Mouse (Mus musculus): ENCODE results near the gene Slc51a. TPM values are rescaled to one million over a fixed set of nuclear protein-coding genes. Genes with fewer than 3 reads are reported as not detected.

The Slc51a gene
- polyA plus RNA-seq, 1 experiment from 2014 or later = 157 TPM

GRCm38 (mm10) chr16:32510399-32511337 is 23.0 kb upstream of the Slc51a start:
- H3K4me3 ChIP-seq (ENCODE audit: low read length) = no peak overlapping the region
- peaks cover 34% of the 10 kb centered on the region for H3K4me1 ChIP-seq (ENCODE audit: control insufficient read depth, insufficient read depth, low read length)
- H3K27ac ChIP-seq (ENCODE audit: low read length) = peak overlapping the region; percentile 40
- peak overlapping the region; percentile 35; the same call in 1 of the 2 replicates for H3K9ac ChIP-seq (ENCODE audit: low read depth, low read length)
- ATAC-seq = no peak
- H3K27me3 ChIP-seq (replicated peaks; ENCODE audit: control insufficient read depth, insufficient read depth, low read length) = no peaks in the 10 kb centered on the region
- WGBS = 62% methylated on average over 18 of the region's 18 CpGs
- H3K9me3 ChIP-seq (ENCODE audit: control insufficient read depth, low read length) = no peaks in the 10 kb centered on the region
- H3K4me2 ChIP-seq (ENCODE audit: low read depth, low read length) = no peak overlapping the region
- no peaks in the 10 kb centered on the region for H3K36me3 ChIP-seq (ENCODE audit: control insufficient read depth, insufficient read depth, low read length)

GRCm38 (mm10) chr16:32509066-32509942 is 21.6 kb upstream of the Slc51a start:
- Histone ChIP-seq H3K36me3 (ENCODE audit: control insufficient read depth, insufficient read depth, low read length) (no peaks in the 10 kb centered on the region), H3K4me1 (ENCODE audit: control insufficient read depth, insufficient read depth, low read length) (peaks cover 33% of the 10 kb centered on the region), H3K9me3 (ENCODE audit: control insufficient read depth, low read length) (no peaks in the 10 kb centered on the region), H3K4me3 (ENCODE audit: low read length) (no peak overlapping the region), H3K4me2 (ENCODE audit: low read depth, low read length) (peak overlapping the region; percentile 17), H3K27me3 (replicated peaks; ENCODE audit: control insufficient read depth, insufficient read depth, low read length) (no peaks in the 10 kb centered on the region), H3K9ac (ENCODE audit: low read depth, low read length) (peak overlapping the region; percentile 30; the same call in 1 of the 2 replicates), H3K27ac (ENCODE audit: low read length) (peak overlapping the region; percentile 90)
- 39% methylated on average over 9 of the region's 9 CpGs for WGBS
- peak; percentile 95 for ATAC-seq

- Histone ChIP-seq H3K9me3 (ENCODE audit: control insufficient read depth, low read length) (no peaks in the 10 kb centered on the region), H3K4me2 (ENCODE audit: low read depth, low read length) (peak overlapping the region; percentile 28), H3K9ac (ENCODE audit: low read depth, low read length) (peak overlapping the region; percentile 30; the same call in 1 of the 2 replicates), H3K36me3 (ENCODE audit: control insufficient read depth, insufficient read depth, low read length) (no peaks in the 10 kb centered on the region), H3K27ac (ENCODE audit: low read length) (peak overlapping the region; percentile 90), H3K27me3 (replicated peaks; ENCODE audit: control insufficient read depth, insufficient read depth, low read length) (no peaks in the 10 kb centered on the region), H3K4me3 (ENCODE audit: low read length) (no peak overlapping the region), H3K4me1 (ENCODE audit: control insufficient read depth, insufficient read depth, low read length) (peaks cover 37% of the 10 kb centered on the region)
- peak; percentile 27 for ATAC-seq
- WGBS = 36% methylated on average over 3 of the region's 3 CpGs
Observed at GRCm38 (mm10) chr16:32508506-32509065, 20.9 kb upstream of the Slc51a start.

GRCm38 (mm10) chr16:32508035-32508434 is 20.4 kb upstream of the Slc51a start:
- 76% methylated on average over 5 of the region's 5 CpGs for WGBS
- Histone ChIP-seq H3K9ac (ENCODE audit: low read depth, low read length) (no peak overlapping the region), H3K4me3 (ENCODE audit: low read length) (no peak overlapping the region), H3K36me3 (ENCODE audit: control insufficient read depth, insufficient read depth, low read length) (no peaks in the 10 kb centered on the region), H3K9me3 (ENCODE audit: control insufficient read depth, low read length) (no peaks in the 10 kb centered on the region), H3K4me1 (ENCODE audit: control insufficient read depth, insufficient read depth, low read length) (peaks cover 39% of the 10 kb centered on the region), H3K4me2 (ENCODE audit: low read depth, low read length) (no peak overlapping the region; the same call in 1 of the 2 replicates), H3K27ac (ENCODE audit: low read length) (peak overlapping the region; percentile 90; the same call in 1 of the 2 replicates), H3K27me3 (replicated peaks; ENCODE audit: control insufficient read depth, insufficient read depth, low read length) (no peaks in the 10 kb centered on the region)
- no peak for ATAC-seq

GRCm38 (mm10) chr16:32507407-32507806 is 19.7 kb upstream of the Slc51a start:
- no peak overlapping the region for H3K9ac ChIP-seq (ENCODE audit: low read depth, low read length)
- ATAC-seq = no peak
- peaks cover 39% of the 10 kb centered on the region for H3K4me1 ChIP-seq (ENCODE audit: control insufficient read depth, insufficient read depth, low read length)
- 22% methylated on average over 9 of the region's 9 CpGs for WGBS
- no peak overlapping the region for H3K4me3 ChIP-seq (ENCODE audit: low read length)
- H3K9me3 ChIP-seq (ENCODE audit: control insufficient read depth, low read length) = no peaks in the 10 kb centered on the region
- H3K27ac ChIP-seq (ENCODE audit: low read length) = no peak overlapping the region
- H3K4me2 ChIP-seq (ENCODE audit: low read depth, low read length) = no peak overlapping the region
- no peaks in the 10 kb centered on the region for H3K36me3 ChIP-seq (ENCODE audit: control insufficient read depth, insufficient read depth, low read length)
- no peaks in the 10 kb centered on the region for H3K27me3 ChIP-seq (replicated peaks; ENCODE audit: control insufficient read depth, insufficient read depth, low read length)

GRCm38 (mm10) chr16:32506868-32507267 is 19.2 kb upstream of the Slc51a start:
- 71% methylated on average over 7 of the region's 7 CpGs for WGBS

GRCm38 (mm10) chr16:32506298-32506697 is 18.6 kb upstream of the Slc51a start:
- Histone ChIP-seq H3K9ac (ENCODE audit: low read depth, low read length) (no peak overlapping the region), H3K9me3 (ENCODE audit: control insufficient read depth, low read length) (no peaks in the 10 kb centered on the region), H3K27ac (ENCODE audit: low read length) (no peak overlapping the region), H3K4me1 (ENCODE audit: control insufficient read depth, insufficient read depth, low read length) (peaks cover 38% of the 10 kb centered on the region), H3K36me3 (ENCODE audit: control insufficient read depth, insufficient read depth, low read length) (no peaks in the 10 kb centered on the region), H3K4me2 (ENCODE audit: low read depth, low read length) (no peak overlapping the region), H3K4me3 (ENCODE audit: low read length) (no peak overlapping the region), H3K27me3 (replicated peaks; ENCODE audit: control insufficient read depth, insufficient read depth, low read length) (no peaks in the 10 kb centered on the region)
- WGBS = 72% methylated on average over 8 of the region's 8 CpGs
- no peak for ATAC-seq

More at GRCm38 (mm10) chr16:32506868-32507267, 19.2 kb upstream of the Slc51a start:
- Histone ChIP-seq H3K36me3 (ENCODE audit: control insufficient read depth, insufficient read depth, low read length) (no peaks in the 10 kb centered on the region), H3K27me3 (replicated peaks; ENCODE audit: control insufficient read depth, insufficient read depth, low read length) (no peaks in the 10 kb centered on the region), H3K9me3 (ENCODE audit: control insufficient read depth, low read length) (no peaks in the 10 kb centered on the region), H3K4me2 (ENCODE audit: low read depth, low read length) (no peak overlapping the region), H3K4me1 (ENCODE audit: control insufficient read depth, insufficient read depth, low read length) (peaks cover 39% of the 10 kb centered on the region), H3K27ac (ENCODE audit: low read length) (no peak overlapping the region), H3K9ac (ENCODE audit: low read depth, low read length) (no peak overlapping the region), H3K4me3 (ENCODE audit: low read length) (no peak overlapping the region)
- no peak for ATAC-seq

GRCm38 (mm10) chr16:32503633-32504032 is 16.0 kb upstream of the Slc51a start:
- H3K4me2 ChIP-seq (ENCODE audit: low read depth, low read length) = no peak overlapping the region
- H3K27ac ChIP-seq (ENCODE audit: low read length) = 0 out of 2 replicates have a peak overlapping the region, but pooled peaks have one; percentile 20
- no peak overlapping the region for H3K9ac ChIP-seq (ENCODE audit: low read depth, low read length)
- H3K4me3 ChIP-seq (ENCODE audit: low read length) = no peak overlapping the region
- H3K9me3 ChIP-seq (ENCODE audit: control insufficient read depth, low read length) = no peaks in the 10 kb centered on the region
- ATAC-seq = peak; percentile 36; the same call in 1 of the 2 replicates
- peaks cover 23% of the 10 kb centered on the region for H3K4me1 ChIP-seq (ENCODE audit: control insufficient read depth, insufficient read depth, low read length)
- WGBS = 54% methylated on average over 6 of the region's 6 CpGs
- H3K27me3 ChIP-seq (replicated peaks; ENCODE audit: control insufficient read depth, insufficient read depth, low read length) = no peaks in the 10 kb centered on the region
- H3K36me3 ChIP-seq (ENCODE audit: control insufficient read depth, insufficient read depth, low read length) = no peaks in the 10 kb centered on the region
